Mouse (Mus musculus) CH12.LX (cell line): ENCODE measurements around the gene Vsig2. TPM values are rescaled to one million over a fixed set of nuclear protein-coding genes. Genes with fewer than 3 reads are reported as not detected.

Experiments
- DNase-seq: peaks from one replicate; pipeline ENCODE4 v3.0.0-alpha.2; 2013; ENCODE audit errors: extremely low read depth
- H3K27ac ChIP-seq: 2 replicates; pipeline ENCODE4 v1.5.1; 2012; ENCODE audit warnings: low read depth, mild to moderate bottlenecking, control low read depth, moderate library complexity; ENCODE audit not compliant: insufficient read depth
- H3K27me3 ChIP-seq: replicated peaks from 2 replicates; pipeline ENCODE3; 2012; ENCODE audit warnings: inconsistent platforms
- H3K36me3 ChIP-seq, 2 experiments: replicated peaks in 1 of 2; 2 replicates each; pipeline versions ENCODE3 to v1.6.1; 2012; ENCODE audit warnings: inconsistent platforms in 1 of 2, low read length in 1 of 2, mild to moderate bottlenecking in 1 of 2, mixed read lengths in 1 of 2, moderate library complexity in 1 of 2; ENCODE audit not compliant: control insufficient read depth in 1 of 2, insufficient read depth in 1 of 2
- H3K4me1 ChIP-seq, 2 experiments: 2 replicates each; pipeline ENCODE4 v1.6.1; 2012; ENCODE audit warnings: inconsistent platforms in 1 of 2, moderate library complexity in 1 of 2; ENCODE audit not compliant: insufficient read depth in 2 of 2, control insufficient read depth in 1 of 2
- H3K4me2 ChIP-seq: 2 replicates; pipeline ENCODE4 v1.6.1; 2012; ENCODE audit warnings: low read depth, mild to moderate bottlenecking, control low read depth; ENCODE audit not compliant: poor library complexity, insufficient read depth, severe bottlenecking
- H3K4me3 ChIP-seq, 3 experiments: fragments of 150-350 bp in 1 of 3; sonication (generic) in 1 of 3; replicated peaks in 1 of 3; 2 replicates each; pipeline versions ENCODE3 to v1.5.1; 2011 to 2012; ENCODE audit warnings: low read depth in 2 of 3, low read length in 2 of 3, mild to moderate bottlenecking in 2 of 3, moderate library complexity in 2 of 3, control low read depth in 1 of 3, improper control_type of control experiment in 1 of 3, inconsistent platforms in 1 of 3, mixed read lengths in 1 of 3; ENCODE audit not compliant: poor library complexity in 1 of 3
- H3K79me2 ChIP-seq: replicated peaks from 2 replicates; pipeline ENCODE4 v1.6.1; 2012; ENCODE audit warnings: mild to moderate bottlenecking, moderate library complexity; ENCODE audit not compliant: control insufficient read depth, poor library complexity, insufficient read depth, severe bottlenecking; ENCODE audit errors: extremely low read depth
- H3K9ac ChIP-seq: 2 replicates; pipeline ENCODE4 v1.6.1; 2012; ENCODE audit warnings: low read depth, mild to moderate bottlenecking, control low read depth, moderate library complexity; ENCODE audit not compliant: insufficient read depth
- H3K9me3 ChIP-seq: replicated peaks from 2 replicates; pipeline ENCODE3; 2012; ENCODE audit warnings: low read length, inconsistent platforms, mixed read lengths
- BHLHE40 ChIP-seq: IDR thresholded peaks from 2 replicates; pipeline ENCODE4 v1.6.1; 2011; ENCODE audit warnings: mild to moderate bottlenecking, low read depth, low read length, improper control_type of control experiment
- CHD2 ChIP-seq: IDR thresholded peaks from 2 replicates; pipeline ENCODE4 v1.6.1; 2011; ENCODE audit warnings: low read length, improper control_type of control experiment
- CTCF ChIP-seq, 2 experiments: IDR thresholded peaks in 1 of 2; conservative IDR thresholded peaks in 1 of 2; 2 replicates each; pipeline ENCODE4 v1.5.1; 2011 to 2012; ENCODE audit warnings: low read depth in 2 of 2, low read length in 2 of 2, improper control_type of control experiment in 1 of 2, inconsistent platforms in 1 of 2, mild to moderate bottlenecking in 1 of 2, moderate library complexity in 1 of 2
- E2F4 ChIP-seq: IDR thresholded peaks from 2 replicates; pipeline ENCODE4 v1.6.1; 2011; ENCODE audit warnings: low read depth, low read length, improper control_type of control experiment; ENCODE audit not compliant: insufficient replicate concordance
- ELF1 ChIP-seq: IDR thresholded peaks from 2 replicates; pipeline ENCODE4 v1.6.1; 2014; ENCODE audit warnings: low read depth, mild to moderate bottlenecking, inconsistent platforms, low read length, improper control_type of control experiment
- EP300 ChIP-seq: IDR thresholded peaks from 2 replicates; pipeline ENCODE4 v1.6.1; 2011; ENCODE audit warnings: low read length, improper control_type of control experiment
- HCFC1 ChIP-seq: IDR thresholded peaks from 2 replicates; pipeline ENCODE4 v1.6.1; 2012; ENCODE audit warnings: low read depth, mild to moderate bottlenecking, inconsistent platforms, low read length, improper control_type of control experiment
- KAT2A ChIP-seq: IDR thresholded peaks from 2 replicates; pipeline ENCODE4 v1.6.1; 2012; ENCODE audit warnings: low read length, improper control_type of control experiment, inconsistent platforms; ENCODE audit not compliant: insufficient replicate concordance
- MAZ ChIP-seq: IDR thresholded peaks from 2 replicates; pipeline ENCODE4 v1.6.1; 2012; ENCODE audit warnings: low read depth, mild to moderate bottlenecking, inconsistent platforms, low read length, improper control_type of control experiment, moderate library complexity
- MEF2A ChIP-seq: IDR thresholded peaks from 2 replicates; pipeline ENCODE4 v1.6.1; 2014; ENCODE audit warnings: low read depth, mild to moderate bottlenecking, inconsistent platforms, low read length, improper control_type of control experiment, borderline replicate concordance
- NELFE ChIP-seq: IDR thresholded peaks from 2 replicates; pipeline ENCODE4 v1.6.1; 2011; ENCODE audit warnings: low read depth, low read length, improper control_type of control experiment
- TBP ChIP-seq: conservative IDR thresholded peaks from 2 replicates; pipeline ENCODE4 v1.6.1; 2011; ENCODE audit warnings: low read depth, low read length, improper control_type of control experiment
- UBTF ChIP-seq: IDR thresholded peaks from 2 replicates; pipeline ENCODE4 v1.6.1; 2012; ENCODE audit warnings: low read depth, mild to moderate bottlenecking, inconsistent platforms, low read length, improper control_type of control experiment, moderate library complexity
- USF1 ChIP-seq: IDR thresholded peaks from 2 replicates; pipeline ENCODE4 v1.6.1; 2014; ENCODE audit warnings: low read depth, mild to moderate bottlenecking, inconsistent platforms, low read length, improper control_type of control experiment
- ZC3H11A ChIP-seq: IDR thresholded peaks from 2 replicates; pipeline ENCODE4 v1.6.1; 2012; ENCODE audit warnings: low read depth, mild to moderate bottlenecking, inconsistent platforms, low read length, improper control_type of control experiment
- ZKSCAN1 ChIP-seq: IDR thresholded peaks from 2 replicates; pipeline ENCODE4 v1.6.1; 2012; ENCODE audit warnings: low read depth, inconsistent platforms, low read length, improper control_type of control experiment, borderline replicate concordance
- dilution Hi-C: fragments of 300-500 bp; cut with MboI; formaldehyde crosslinking; loops from 2 replicates; pipeline ENCODE4 v1.14.3; 2020; ENCODE audit warnings: low sequenced_read_pairs; ENCODE audit not compliant: extremely low pct_unique_long_range_greater_than_20kb, extremely low pct_ligation_motif_present
- in situ Hi-C: fragments of 300-500 bp; cut with MboI; formaldehyde crosslinking; loops from 3 replicates; pipeline ENCODE4 v1.14.3; 2019; ENCODE audit warnings: low sequenced_read_pairs, low pct_ligation_motif_present, low pct_unique_long_range_greater_than_20kb, mixed read lengths
- polyA plus RNA-seq: library from polyadenylated mRNA; unstranded; fragments of >175 nt; gene quantifications from 2 replicates; pipeline ENCODE4 v1.2.1, GENCODE M21; 2012; ENCODE audit warnings: low read depth; ENCODE audit not compliant: insufficient read length
- total RNA-seq, 2 experiments: library from RNA; depleted of rRNA; stranded (reverse); fragments of 300-350 nt in 1 of 2; fragments of >200 nt in 1 of 2; gene quantifications; 2 replicates each; pipeline ENCODE4 v1.2.3; 2012 to 2014

The Vsig2 gene
- total and polyA plus RNA-seq, 3 experiments = not detected

DNA sequence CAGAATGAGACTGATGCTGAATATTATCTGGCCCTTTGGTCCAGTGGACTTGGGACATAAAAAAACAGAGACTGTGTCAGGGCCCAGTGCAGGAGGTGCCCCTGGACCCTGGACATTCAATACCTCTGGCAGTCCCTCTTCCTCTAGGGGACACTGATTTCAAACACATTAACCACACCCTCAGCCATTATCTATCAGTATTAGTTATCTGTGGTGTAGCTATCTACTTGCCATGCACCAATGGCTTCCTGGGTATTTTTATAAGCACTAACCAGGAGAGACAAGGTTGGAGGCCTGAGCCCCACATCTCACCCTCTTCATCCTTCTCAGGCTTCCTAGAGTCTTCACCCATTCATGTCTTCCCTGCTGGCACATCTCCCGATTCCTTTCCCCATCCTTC lies 11.4 kb downstream of the Vsig2 start:
- TF ChIP-seq MAZ (no peak), ZKSCAN1 (no peak), BHLHE40 (no peak), MEF2A (no peak), CHD2 (no peak), USF1 (no peak), ZC3H11A (no peak), ELF1 (no peak), KAT2A (no peak), NELFE (no peak), TBP (no peak), HCFC1 (no peak), E2F4 (no peak), UBTF (no peak), EP300 (no peak), CTCF (conservative IDR thresholded peaks at IDR 0.05 in 1 of 2, IDR thresholded peaks at IDR 0.05 in 1 of 2; ENCODE audit: low read depth in 2 of 2, low read length in 2 of 2) (no peak)
- peaks cover 8 to 38% of the 10 kb centered on the region in 2 experiments for H3K4me1 ChIP-seq

GRCm38 (mm10) chr9:37551751-37552531 lies 12.9 kb downstream of the Vsig2 start:
- peaks cover 6 to 45% of the 10 kb centered on the region in 2 experiments for H3K4me1 ChIP-seq
- H3K27me3 ChIP-seq = peaks cover 31% of the 10 kb centered on the region
- TF ChIP-seq CHD2 = no peak
- no peak for TF ChIP-seq KAT2A
- in situ Hi-C loops = no loop called here
- H3K79me2 ChIP-seq = no peaks in the 10 kb centered on the region
- H3K9me3 ChIP-seq = no peaks in the 10 kb centered on the region
- H3K4me2 ChIP-seq = peak overlapping the region; percentile 77
- dilution Hi-C loops = no loop called here
- H3K9ac ChIP-seq = peak overlapping the region; percentile 18; the same call in 1 of the 2 replicates
- no peak overlapping the region for H3K27ac ChIP-seq
- DNase-seq = no peak
- H3K36me3 ChIP-seq = no peaks in the 10 kb centered on the region
- peak overlapping the region in 2 of 3 experiments; percentile 22 to 41 for H3K4me3 ChIP-seq

More for the DNA sequence above, 11.4 kb downstream of the Vsig2 start:
- DNase-seq = no peak
- Histone ChIP-seq H3K4me2 (no peak overlapping the region), H3K79me2 (no peaks in the 10 kb centered on the region), H3K27me3 (peaks cover 31% of the 10 kb centered on the region), H3K4me3 (no peak overlapping the region), H3K9me3 (no peaks in the 10 kb centered on the region), H3K27ac (no peak overlapping the region), H3K36me3 (no peaks in the 10 kb centered on the region), H3K9ac (no peak overlapping the region)
- in situ Hi-C loops = no loop called here
- dilution Hi-C loops = no loop called here
